Mouse (Mus musculus) heart, postnatal 0 days (tissue): ENCODE data around the gene Slc6a16.

Experiments
- CTCF ChIP-seq: IDR thresholded peaks from 2 replicates; pipeline ENCODE4 v1.5.1; 2016; ENCODE audit warnings: antibody characterized with exemption, control low read depth, low read depth
- EP300 ChIP-seq: IDR thresholded peaks from 2 replicates; pipeline ENCODE4 v1.6.1; 2016; ENCODE audit warnings: antibody characterized with exemption, low read depth

GRCm38 (mm10) chr7:45202654-45203053 is 38.2 kb upstream of the Slc6a16 start:
- TF ChIP-seq CTCF (no peak), EP300 (no peak)
